Mouse (Mus musculus) bone marrow macrophage, adult 2 months (primary cell): ENCODE results near the gene Ephb2. TPM values are rescaled to one million over a fixed set of nuclear protein-coding genes. Genes with fewer than 3 reads are reported as not detected.

ENCODE experiments used
- H3K27ac ChIP-seq: 2 replicates; pipeline ENCODE4 v1.5.1; 2012; ENCODE audit warnings: low read depth, low read length; ENCODE audit not compliant: insufficient read depth
- H3K4me1 ChIP-seq: 2 replicates; pipeline ENCODE4 v1.6.1; 2012; ENCODE audit warnings: low read length; ENCODE audit not compliant: control insufficient read depth, insufficient read depth
- H3K4me3 ChIP-seq: 2 replicates; pipeline ENCODE4 v1.5.1; 2012; ENCODE audit warnings: mild to moderate bottlenecking, low read length, moderate library complexity; ENCODE audit not compliant: insufficient read depth
- CTCF ChIP-seq: IDR thresholded peaks from 2 replicates; pipeline ENCODE4 v1.5.1; 2012; ENCODE audit warnings: low read depth, mild to moderate bottlenecking, low read length, moderate library complexity
- POLR2A ChIP-seq: IDR thresholded peaks from 2 replicates; pipeline ENCODE4 v1.6.1; 2012; ENCODE audit warnings: mild to moderate bottlenecking, low read depth, low read length, borderline replicate concordance
- polyA plus RNA-seq: library from polyadenylated mRNA; stranded (reverse); fragments of >200 nt; gene quantifications from 2 replicates; pipeline ENCODE4 v1.2.4, GENCODE M21; 2012; ENCODE audit not compliant: missing spikeins, insufficient read depth, insufficient read length

Ephb2 gene
- polyA plus RNA-seq, 1 experiment: not detected

DNA sequence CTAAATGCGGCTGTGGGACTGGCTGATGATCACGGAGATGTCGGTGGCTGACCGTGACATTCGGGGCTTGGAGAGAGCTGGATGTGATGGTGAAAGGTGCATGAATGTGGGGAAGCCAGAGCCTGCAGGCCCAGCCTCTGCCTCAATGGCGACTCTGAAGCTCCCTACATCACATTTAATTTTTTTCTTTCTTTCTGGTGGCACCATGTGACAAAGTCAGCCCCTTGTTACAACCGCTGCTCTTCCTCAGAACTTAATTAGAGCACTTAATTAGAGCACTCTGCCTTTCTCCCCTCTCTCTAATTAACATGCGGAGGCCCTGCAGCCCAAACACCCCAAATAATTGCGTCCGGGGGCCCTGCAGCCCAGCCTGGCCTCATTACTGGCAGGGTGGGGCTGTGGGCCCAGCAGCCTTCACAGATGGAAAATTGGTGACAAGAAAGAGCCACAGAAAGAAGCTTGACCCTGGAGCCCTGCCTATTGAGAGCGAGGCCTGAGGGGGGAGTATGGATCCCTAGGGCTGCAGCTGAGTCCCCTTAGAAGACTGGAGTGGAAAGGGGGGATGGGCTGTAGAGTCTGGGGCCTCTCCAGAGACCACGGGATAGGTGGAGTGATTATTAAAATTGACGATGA, 62.7 kb downstream of the Ephb2 start:
- no peak for TF ChIP-seq CTCF
- TF ChIP-seq POLR2A: no peak
- Histone ChIP-seq H3K27ac (no peak overlapping the region), H3K4me1 (no peaks in the 10 kb centered on the region), H3K4me3 (no peak overlapping the region)

DNA sequence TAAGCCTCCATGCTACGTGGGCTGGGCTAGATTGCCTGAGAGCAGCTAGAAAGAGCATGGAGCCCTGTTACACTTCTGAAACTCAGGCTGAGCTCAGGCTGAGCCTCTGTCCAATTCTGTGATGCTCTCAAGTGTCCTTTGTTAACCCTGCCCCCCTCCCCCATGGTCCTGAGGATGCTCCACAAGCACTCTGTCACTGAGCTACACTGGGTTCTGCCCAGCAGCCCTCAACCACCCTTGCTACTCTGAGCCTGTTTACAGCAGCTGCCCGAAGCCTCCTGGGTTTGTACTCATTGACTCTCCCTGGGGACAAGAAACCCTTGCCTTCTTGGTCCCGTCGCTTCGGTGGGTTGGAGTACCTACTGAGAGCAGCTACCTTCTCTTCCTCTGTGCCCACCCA, 63.5 kb downstream of the Ephb2 start:
- TF ChIP-seq CTCF: no peak
- H3K4me1 ChIP-seq: no peaks in the 10 kb centered on the region
- H3K27ac ChIP-seq: no peak overlapping the region
- no peak overlapping the region for H3K4me3 ChIP-seq

DNA sequence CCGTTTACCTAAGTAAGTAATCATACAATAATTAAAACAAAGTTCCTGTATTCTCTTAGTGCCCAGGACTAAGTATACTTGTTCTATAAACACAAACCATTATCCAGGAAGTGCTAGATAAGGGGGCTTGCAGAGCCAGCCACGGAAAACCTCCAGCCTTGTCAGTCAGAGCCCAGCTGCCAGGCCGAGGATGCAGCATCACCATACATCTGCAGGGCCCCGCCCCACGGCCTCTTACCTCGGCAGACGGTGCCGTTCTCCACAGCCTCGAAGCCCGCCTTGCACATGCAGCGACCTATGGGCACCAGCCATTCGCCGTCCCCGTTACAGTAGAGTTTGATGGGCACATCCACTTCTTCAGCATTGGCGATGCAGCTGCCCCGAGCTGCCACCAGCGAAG, 65.1 kb downstream of the Ephb2 start:
- Histone ChIP-seq H3K4me1 (no peaks in the 10 kb centered on the region), H3K4me3 (no peak overlapping the region), H3K27ac (no peak overlapping the region)
- TF ChIP-seq POLR2A (no peak), CTCF (no peak)

DNA sequence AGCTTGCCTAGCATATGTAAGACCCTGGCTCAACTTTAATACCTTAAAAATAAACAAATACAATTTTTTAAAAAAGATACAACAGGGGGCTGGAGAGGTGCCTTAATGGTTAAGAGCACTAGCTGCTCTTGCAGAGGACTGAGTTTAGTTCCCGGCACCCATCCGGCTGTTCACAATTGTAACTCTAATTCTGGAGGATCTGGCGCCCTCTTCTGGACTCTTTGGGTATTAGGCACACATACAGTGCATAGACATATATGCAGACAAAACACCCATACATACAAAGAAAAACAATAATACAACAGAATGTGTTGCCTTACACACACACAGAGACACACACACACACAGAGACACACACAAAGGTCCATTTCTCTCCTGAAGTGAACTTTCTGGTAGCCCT, 67.3 kb downstream of the Ephb2 start:
- TF ChIP-seq POLR2A: no peak
- no peaks in the 10 kb centered on the region for H3K4me1 ChIP-seq
- H3K4me3 ChIP-seq: no peak overlapping the region
- no peak overlapping the region for H3K27ac ChIP-seq

DNA sequence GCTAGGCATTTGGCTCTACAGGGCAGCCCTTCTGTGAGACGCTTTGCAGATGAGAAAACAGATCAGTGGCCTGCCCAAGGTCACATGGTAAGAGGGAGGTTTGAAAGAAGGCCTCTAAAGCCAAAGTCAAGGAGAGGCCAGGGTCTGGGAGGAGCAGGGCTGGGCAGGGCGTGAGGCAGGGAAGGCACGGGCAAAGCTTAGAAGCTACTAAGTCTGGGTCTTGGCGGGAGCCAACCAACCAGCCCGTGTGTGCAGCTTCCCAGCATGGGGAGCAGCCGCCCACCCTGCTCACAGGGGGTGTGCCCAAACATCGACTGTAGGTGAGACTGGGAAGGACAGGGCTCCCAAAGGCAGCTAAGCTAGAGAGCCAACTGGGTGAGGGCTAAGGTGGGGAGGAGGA, 70.7 kb downstream of the Ephb2 start:
- no peaks in the 10 kb centered on the region for H3K4me1 ChIP-seq
- no peak overlapping the region for H3K4me3 ChIP-seq
- TF ChIP-seq POLR2A (no peak), CTCF (no peak)
- H3K27ac ChIP-seq: no peak overlapping the region

DNA sequence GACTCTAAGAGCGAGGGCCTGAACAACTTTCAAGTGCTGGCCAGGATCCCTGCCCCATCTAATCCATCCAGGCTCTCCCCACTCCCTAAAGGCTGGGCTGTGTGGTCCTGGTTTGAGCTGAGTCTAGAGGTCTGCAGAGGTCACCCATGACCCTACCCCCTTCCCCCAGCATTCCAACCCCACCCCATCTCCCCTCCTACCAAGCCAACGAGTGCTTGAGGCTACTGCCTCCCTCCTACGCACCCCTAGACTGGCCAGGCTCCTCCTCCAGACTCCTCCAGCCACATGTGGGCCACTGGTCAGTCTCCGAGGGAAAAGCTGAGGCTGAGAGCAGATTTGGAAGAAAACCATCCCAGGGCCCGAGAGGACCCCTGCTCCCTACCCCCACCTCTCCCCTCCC, 72.4 kb downstream of the Ephb2 start:
- Histone ChIP-seq H3K27ac (no peak overlapping the region), H3K4me1 (no peaks in the 10 kb centered on the region), H3K4me3 (no peak overlapping the region)
- no peak for TF ChIP-seq CTCF
- TF ChIP-seq POLR2A: no peak

DNA sequence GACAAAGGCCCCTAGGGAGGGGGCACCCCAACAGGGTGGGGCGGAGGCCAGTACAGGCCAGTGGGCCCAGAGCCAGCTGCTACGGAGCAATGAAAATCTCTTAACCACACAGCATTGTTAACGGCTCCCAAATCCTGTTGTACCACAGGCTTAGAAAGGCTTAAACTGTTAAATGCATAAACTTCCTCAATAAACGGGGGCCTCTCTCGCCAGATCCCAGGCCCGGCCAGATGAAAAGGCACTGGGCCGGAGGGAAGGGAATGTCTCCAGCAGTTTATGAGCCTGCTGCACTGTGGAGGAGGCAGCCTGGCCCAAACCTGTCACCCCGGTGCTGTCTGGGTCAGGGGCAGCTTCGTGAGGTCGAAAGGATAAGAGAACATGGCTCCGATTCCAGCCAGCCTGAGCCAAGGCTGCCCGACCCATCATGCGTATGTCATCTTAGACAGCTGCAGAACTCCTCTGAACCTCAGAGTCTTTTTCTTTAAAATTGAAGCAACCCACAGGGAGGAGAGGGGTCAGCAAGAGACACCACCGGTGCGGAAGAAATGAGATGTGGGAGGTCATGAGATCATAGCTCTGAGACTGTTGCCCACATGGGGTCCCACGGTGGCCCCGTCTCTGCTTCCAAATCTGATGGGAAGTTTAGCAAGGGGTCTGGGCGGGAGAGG, 73.9 kb downstream of the Ephb2 start:
- no peak overlapping the region for H3K4me3 ChIP-seq

DNA sequence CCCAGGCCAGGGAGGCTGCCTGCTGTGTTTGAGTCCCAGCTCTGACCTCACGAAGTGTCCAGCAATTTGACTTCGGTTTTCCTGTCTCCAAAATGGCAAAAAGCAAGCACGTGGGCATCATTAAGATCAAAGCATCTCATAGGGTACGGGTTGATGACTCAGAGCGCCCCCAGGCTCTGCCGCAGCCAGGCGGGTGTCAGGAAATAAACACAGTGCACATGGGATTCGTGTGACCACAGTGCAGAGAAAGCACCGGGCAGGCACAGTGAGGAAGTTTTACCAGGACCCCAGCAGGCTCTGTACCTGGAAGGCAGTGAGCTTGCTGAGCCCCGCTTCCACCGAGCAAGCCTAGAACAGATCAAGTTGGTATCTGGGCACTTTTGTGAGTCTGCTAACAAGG, 74.9 kb downstream of the Ephb2 start:
- H3K4me1 ChIP-seq: no peaks in the 10 kb centered on the region
- H3K4me3 ChIP-seq: no peak overlapping the region
- TF ChIP-seq CTCF (no peak), POLR2A (no peak)
- no peak overlapping the region for H3K27ac ChIP-seq

More for the DNA sequence above, 73.9 kb downstream of the Ephb2 start:
- TF ChIP-seq POLR2A (no peak), CTCF (no peak)
- no peak overlapping the region for H3K27ac ChIP-seq
- H3K4me1 ChIP-seq: no peaks in the 10 kb centered on the region

DNA sequence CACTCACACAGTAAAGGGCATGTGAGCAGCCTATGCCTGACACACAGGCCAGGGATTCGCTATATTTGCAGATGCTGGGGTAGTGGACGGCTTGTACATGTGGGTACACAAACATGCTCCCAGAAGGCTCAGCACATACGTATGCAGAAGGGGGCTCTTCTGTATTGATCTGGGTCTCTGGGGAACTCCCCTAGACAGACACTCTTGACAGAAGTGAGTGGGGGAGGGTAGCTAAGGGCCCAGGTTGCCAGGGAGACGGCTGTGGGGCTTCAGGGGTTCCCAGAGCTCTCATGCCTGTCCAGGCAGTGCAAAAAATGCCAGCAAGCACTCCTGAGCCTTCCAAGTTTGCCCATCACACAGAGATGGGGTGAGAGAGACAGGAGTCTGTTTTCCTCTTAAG, 78.7 kb downstream of the Ephb2 start:
- TF ChIP-seq CTCF: no peak
- Histone ChIP-seq H3K4me3 (no peak overlapping the region), H3K4me1 (no peaks in the 10 kb centered on the region), H3K27ac (no peak overlapping the region)

DNA sequence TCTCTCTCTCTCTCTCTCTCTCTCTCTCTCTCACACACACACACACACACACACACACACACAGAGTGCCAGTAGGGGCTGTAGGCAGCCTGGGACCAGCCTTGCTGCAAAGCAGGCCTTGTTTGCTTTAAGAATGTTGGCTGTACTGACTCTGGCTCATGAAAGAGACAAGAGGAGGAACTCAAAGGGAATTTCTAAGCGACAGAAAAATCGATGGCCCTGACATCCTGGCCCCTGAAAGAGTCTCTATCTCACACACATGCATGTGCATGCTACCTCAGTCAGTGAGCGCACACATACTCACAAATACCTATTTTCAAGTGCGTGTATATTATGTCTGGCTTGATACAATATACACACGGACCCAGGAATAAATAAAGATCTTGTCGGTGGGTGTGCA, 79.3 kb downstream of the Ephb2 start:
- Histone ChIP-seq H3K4me3 (no peak overlapping the region), H3K27ac (no peak overlapping the region), H3K4me1 (no peaks in the 10 kb centered on the region)
- TF ChIP-seq POLR2A: no peak
